Mouse (Mus musculus): Measurements from ENCODE around the gene Ddn. TPM values are rescaled to one million over a fixed set of nuclear protein-coding genes. Genes with fewer than 3 reads are reported as not detected.

Ddn gene
- polyA plus RNA-seq, 1 experiment: 0.01 TPM

DNA sequence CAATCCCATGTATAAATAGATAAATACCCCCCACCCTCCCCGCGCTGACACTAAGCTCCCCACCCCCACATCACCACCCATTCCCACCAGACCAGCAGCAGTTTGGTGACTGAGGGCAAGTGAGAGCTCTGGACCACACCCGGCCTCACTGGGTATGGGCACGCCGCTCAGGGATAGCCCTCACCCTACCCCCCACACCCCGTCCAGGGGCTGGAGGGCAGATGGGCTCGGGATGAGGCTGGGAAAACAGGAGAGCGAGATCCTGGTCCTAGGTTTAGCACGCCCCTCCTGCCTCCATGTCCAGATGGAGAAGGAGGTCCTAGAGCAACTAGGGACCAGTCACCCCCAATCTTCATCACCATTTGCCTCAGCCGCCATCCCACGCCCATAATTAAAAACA is 24.0 kb upstream of the Ddn start:
- H3K9me3 ChIP-seq (ENCODE audit: control insufficient read depth, low read length): peaks cover 5% of the 10 kb centered on the region; the same call in 1 of the 2 replicates
- H3K36me3 ChIP-seq (ENCODE audit: control insufficient read depth): peaks cover 76% of the 10 kb centered on the region
- peaks cover 88% of the 10 kb centered on the region for H3K4me1 ChIP-seq (ENCODE audit: control insufficient read depth)
- TF ChIP-seq GATA1 (IDR thresholded peaks at IDR 0.05; ENCODE audit: low read length): no peak
- no peak for TF ChIP-seq TAL1 (IDR thresholded peaks at IDR 0.05; ENCODE audit: low read length)
- no peaks in the 10 kb centered on the region for H3K27me3 ChIP-seq (ENCODE audit: control insufficient read depth)
- H3K4me3 ChIP-seq (replicated peaks): no peak overlapping the region

- H3K9me3 ChIP-seq (ENCODE audit: control insufficient read depth, low read length): peaks cover 5% of the 10 kb centered on the region; the same call in 1 of the 2 replicates
- H3K36me3 ChIP-seq (ENCODE audit: control insufficient read depth): peaks cover 75% of the 10 kb centered on the region
- H3K4me1 ChIP-seq (ENCODE audit: control insufficient read depth): peaks cover 88% of the 10 kb centered on the region
Measured at GRCm38 (mm10) chr15:98832161-98833058, 23.1 kb upstream of the Ddn start.

GRCm38 (mm10) chr15:98831684-98832035 is 22.4 kb upstream of the Ddn start:
- Histone ChIP-seq H3K4me3 (replicated peaks) (peak overlapping the region; percentile 78), H3K36me3 (ENCODE audit: control insufficient read depth) (peaks cover 75% of the 10 kb centered on the region), H3K4me1 (ENCODE audit: control insufficient read depth) (peaks cover 88% of the 10 kb centered on the region), H3K27me3 (ENCODE audit: control insufficient read depth) (no peaks in the 10 kb centered on the region), H3K9me3 (ENCODE audit: control insufficient read depth, low read length) (peaks cover 5% of the 10 kb centered on the region; the same call in 1 of the 2 replicates)
- TF ChIP-seq TAL1 (IDR thresholded peaks at IDR 0.05; ENCODE audit: low read length) (no peak), GATA1 (IDR thresholded peaks at IDR 0.05; ENCODE audit: low read length) (no peak)

More at GRCm38 (mm10) chr15:98832161-98833058, 23.1 kb upstream of the Ddn start:
- Histone ChIP-seq H3K4me3 (replicated peaks) (peak overlapping the region; percentile 78), H3K27me3 (ENCODE audit: control insufficient read depth) (no peaks in the 10 kb centered on the region)
- TF ChIP-seq TAL1 (IDR thresholded peaks at IDR 0.05; ENCODE audit: low read length) (no peak), GATA1 (IDR thresholded peaks at IDR 0.05; ENCODE audit: low read length) (peak; percentile 47; the same call in 1 of the 2 replicates)

DNA sequence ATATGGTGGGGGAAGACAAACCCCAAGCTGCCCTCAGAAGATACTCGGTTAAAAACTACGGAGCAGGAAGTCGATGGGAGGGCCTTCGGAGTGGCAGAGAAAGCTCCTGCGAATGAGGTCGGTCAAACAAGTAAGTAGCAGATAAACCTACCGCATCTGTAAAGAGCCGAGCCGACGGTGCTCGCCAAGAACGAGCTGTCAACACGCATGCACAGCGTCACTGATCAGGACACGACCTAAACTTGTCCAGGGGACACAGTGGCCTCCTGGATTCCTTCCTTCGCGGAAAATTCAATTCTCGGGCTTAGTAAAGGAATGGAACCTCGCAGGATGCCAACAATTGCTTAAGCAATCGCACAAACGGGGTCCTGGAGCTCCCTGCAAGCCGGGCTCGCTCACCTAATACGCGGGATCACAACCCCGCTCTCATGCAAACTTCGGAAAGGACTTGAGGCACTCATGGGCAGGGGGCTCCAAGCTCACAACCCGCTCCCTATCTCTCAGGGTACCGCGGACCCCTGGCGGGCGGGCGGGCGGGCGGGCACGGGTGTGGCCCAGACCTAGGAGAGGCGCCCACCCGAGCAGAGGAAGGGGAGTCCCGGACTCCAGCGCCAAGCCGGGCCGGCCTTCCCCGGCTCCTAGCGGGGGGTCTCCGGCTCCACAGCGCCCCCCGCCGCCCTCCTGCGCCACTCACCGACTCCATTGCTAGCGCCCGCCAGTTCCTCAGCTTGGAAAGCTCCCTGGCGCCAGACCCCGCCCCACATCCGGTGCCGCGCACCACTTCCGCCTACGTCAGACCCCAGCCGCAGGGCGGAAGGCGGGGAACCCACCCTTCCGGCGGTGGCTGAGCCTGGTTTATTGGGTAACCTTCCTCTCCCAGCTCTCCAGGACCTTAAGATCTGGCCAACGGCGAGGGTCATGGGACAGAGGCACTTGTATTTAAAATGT is 21.7 kb upstream of the Ddn start, which contains the start of gene Prkag1:
Prkag1 (minus strand) TSS at position 786 of the 948 bp plus-strand sequence.
- Histone ChIP-seq H3K36me3 (ENCODE audit: control insufficient read depth) (peaks cover 75% of the 10 kb centered on the region), H3K4me3 (replicated peaks) (peak within 1 kb of the TSS; percentile 78), H3K27me3 (ENCODE audit: control insufficient read depth) (no peaks in the 10 kb centered on the region), H3K9me3 (ENCODE audit: control insufficient read depth, low read length) (peaks cover 5% of the 10 kb centered on the region; the same call in 1 of the 2 replicates), H3K4me1 (ENCODE audit: control insufficient read depth) (peaks cover 88% of the 10 kb centered on the region)
- TF ChIP-seq TAL1 (IDR thresholded peaks at IDR 0.05; ENCODE audit: low read length): no peak
- TF ChIP-seq GATA1 (IDR thresholded peaks at IDR 0.05; ENCODE audit: low read length): no peak

DNA sequence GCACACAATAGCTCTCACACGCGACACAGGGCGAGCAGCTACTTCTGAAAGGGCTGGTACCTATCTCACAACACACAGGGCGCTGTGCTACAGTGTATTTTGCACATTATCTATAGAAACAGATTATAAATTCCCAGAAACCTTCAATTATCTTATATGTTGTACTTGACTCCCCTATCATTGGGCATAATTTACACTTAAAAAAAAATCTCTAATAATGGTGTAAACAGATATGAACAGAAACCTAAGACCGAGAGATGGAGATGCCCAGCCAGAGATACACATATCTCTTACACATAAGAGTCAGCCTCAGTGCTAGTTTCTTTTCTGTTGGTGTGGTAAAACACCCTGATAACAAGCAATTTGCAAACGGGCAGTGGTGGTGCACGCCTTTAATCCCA is 18.3 kb upstream of the Ddn start:
- H3K9me3 ChIP-seq (ENCODE audit: control insufficient read depth, low read length): no peaks in the 10 kb centered on the region
- no peaks in the 10 kb centered on the region for H3K27me3 ChIP-seq (ENCODE audit: control insufficient read depth)
- peak; percentile 79 for TF ChIP-seq GATA1 (IDR thresholded peaks at IDR 0.05; ENCODE audit: low read length)
- peak; percentile 45; the same call in 2 of the 3 replicates for TF ChIP-seq TAL1 (IDR thresholded peaks at IDR 0.05; ENCODE audit: low read length)
- H3K4me3 ChIP-seq (replicated peaks): peak overlapping the region; percentile 39
- H3K36me3 ChIP-seq (ENCODE audit: control insufficient read depth): peaks cover 77% of the 10 kb centered on the region
- H3K4me1 ChIP-seq (ENCODE audit: control insufficient read depth): peaks cover 74% of the 10 kb centered on the region

DNA sequence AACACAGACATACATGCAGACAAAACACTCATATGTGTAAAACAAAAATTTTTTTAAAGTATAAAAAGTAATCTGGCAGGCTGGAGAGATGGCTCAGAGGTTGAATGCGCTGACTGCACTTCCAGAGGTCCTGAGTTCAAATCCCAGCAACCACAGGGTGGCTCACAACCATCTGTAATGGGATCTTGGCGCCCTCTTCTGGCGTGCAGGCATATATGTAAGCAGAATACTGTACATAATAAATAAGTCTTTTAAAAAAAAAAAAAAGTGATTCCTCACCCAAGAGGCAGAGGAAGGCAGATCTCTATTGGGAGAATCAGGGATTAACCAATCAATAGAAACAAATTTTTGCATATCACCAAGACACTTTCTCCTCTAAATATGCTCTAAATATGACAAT is 14.1 kb upstream of the Ddn start:
- TF ChIP-seq GATA1 (IDR thresholded peaks at IDR 0.05; ENCODE audit: low read length) (no peak), TAL1 (IDR thresholded peaks at IDR 0.05; ENCODE audit: low read length) (no peak)
- peaks cover 99% of the 10 kb centered on the region for H3K36me3 ChIP-seq (ENCODE audit: control insufficient read depth)
- H3K9me3 ChIP-seq (ENCODE audit: control insufficient read depth, low read length): no peaks in the 10 kb centered on the region
- peaks cover 54% of the 10 kb centered on the region for H3K4me1 ChIP-seq (ENCODE audit: control insufficient read depth)
- H3K27me3 ChIP-seq (ENCODE audit: control insufficient read depth): no peaks in the 10 kb centered on the region
- no peak overlapping the region for H3K4me3 ChIP-seq (replicated peaks)

- H3K36me3 ChIP-seq (ENCODE audit: control insufficient read depth): peaks cover 98% of the 10 kb centered on the region
- TF ChIP-seq TAL1 (IDR thresholded peaks at IDR 0.05; ENCODE audit: low read length) (no peak), GATA1 (IDR thresholded peaks at IDR 0.05; ENCODE audit: low read length) (no peak)
Measured at GRCm38 (mm10) chr15:98822147-98822546, 12.9 kb upstream of the Ddn start.

GRCm38 (mm10) chr15:98821403-98821802 is 12.1 kb upstream of the Ddn start:
- Histone ChIP-seq H3K27me3 (ENCODE audit: control insufficient read depth) (no peaks in the 10 kb centered on the region), H3K4me1 (ENCODE audit: control insufficient read depth) (peaks cover 33% of the 10 kb centered on the region), H3K4me3 (replicated peaks) (no peak overlapping the region), H3K36me3 (ENCODE audit: control insufficient read depth) (peaks cover 98% of the 10 kb centered on the region), H3K9me3 (ENCODE audit: control insufficient read depth, low read length) (no peaks in the 10 kb centered on the region)
- TF ChIP-seq GATA1 (IDR thresholded peaks at IDR 0.05; ENCODE audit: low read length): no peak

More at GRCm38 (mm10) chr15:98822147-98822546, 12.9 kb upstream of the Ddn start:
- no peaks in the 10 kb centered on the region for H3K9me3 ChIP-seq (ENCODE audit: control insufficient read depth, low read length)
- no peaks in the 10 kb centered on the region for H3K27me3 ChIP-seq (ENCODE audit: control insufficient read depth)
- H3K4me1 ChIP-seq (ENCODE audit: control insufficient read depth): peaks cover 41% of the 10 kb centered on the region
- no peak overlapping the region for H3K4me3 ChIP-seq (replicated peaks)

Measured in erythroblast, embryonic 14.5 days (primary cell).